ENCODE assay signal across 25 mouse cellular contexts in genomic region chr5:124374298-124374697, GRCm38 (mm10).
"Had no signal": no experiment of that assay in that cellular context is flagged by ENCODE, and none has a peak within 500 bp of the region (broad histone marks: within the 10 kb centered on the region; RNA-seq: fewer than 3 reads in every experiment).

No protein-coding gene starts in this region.

- H3K9me3 ChIP-seq: heart, embryonic 13.5 days; heart, embryonic 15.5 days; hindbrain, embryonic 13.5 days; hindbrain, embryonic 15.5 days; kidney, embryonic 15.5 days; limb, embryonic 10.5 days; limb, embryonic 12.5 days; liver, embryonic 13.5 days; liver, embryonic 15.5 days had no signal

- H3K27ac ChIP-seq: gastrocnemius, adult 2 months; heart, embryonic 13.5 days; heart, embryonic 15.5 days; hindbrain, embryonic 13.5 days; hindbrain, embryonic 15.5 days; hindbrain, postnatal 0 days; kidney, embryonic 15.5 days; kidney, postnatal 0 days; left cerebral cortex, adult 2 months; limb, embryonic 10.5 days; limb, embryonic 12.5 days; liver, embryonic 13.5 days; liver, embryonic 15.5 days had no signal

- ATAC-seq: hindbrain, postnatal 0 days; intestine, embryonic 16.5 days had no signal

- H3K4me1 ChIP-seq: heart, embryonic 13.5 days; heart, embryonic 15.5 days; hindbrain, embryonic 13.5 days; hindbrain, embryonic 15.5 days; kidney, embryonic 15.5 days; limb, embryonic 10.5 days; limb, embryonic 12.5 days; liver, embryonic 13.5 days; liver, embryonic 15.5 days had no signal

- H3K27me3 ChIP-seq: heart, embryonic 13.5 days; heart, embryonic 15.5 days; hindbrain, embryonic 13.5 days; hindbrain, embryonic 15.5 days; kidney, embryonic 15.5 days; limb, embryonic 12.5 days; liver, embryonic 13.5 days; liver, embryonic 15.5 days had no signal

- H3K4me3 ChIP-seq: gastrocnemius, adult 2 months; heart, embryonic 13.5 days; heart, embryonic 15.5 days; hindbrain, embryonic 13.5 days; hindbrain, embryonic 15.5 days; kidney, embryonic 15.5 days; left cerebral cortex, adult 2 months; limb, embryonic 10.5 days; limb, embryonic 12.5 days; liver, embryonic 13.5 days; liver, embryonic 15.5 days had no signal

- DNase-seq: gastrocnemius, adult 2 months; gastrocnemius, postnatal 14 days; gastrocnemius, postnatal 36 days; heart, adult 18-20 months; heart, postnatal 14 days; kidney, adult 11 months; kidney, adult 2 months; kidney, adult 9 months; kidney, postnatal 14 days; kidney, postnatal 36 days; layer of hippocampus, adult 9-11 months; liver; liver, embryonic 13.5 days had no signal
